27 mouse cellular contexts compared by ENCODE assay signal in the genomic region with DNA sequence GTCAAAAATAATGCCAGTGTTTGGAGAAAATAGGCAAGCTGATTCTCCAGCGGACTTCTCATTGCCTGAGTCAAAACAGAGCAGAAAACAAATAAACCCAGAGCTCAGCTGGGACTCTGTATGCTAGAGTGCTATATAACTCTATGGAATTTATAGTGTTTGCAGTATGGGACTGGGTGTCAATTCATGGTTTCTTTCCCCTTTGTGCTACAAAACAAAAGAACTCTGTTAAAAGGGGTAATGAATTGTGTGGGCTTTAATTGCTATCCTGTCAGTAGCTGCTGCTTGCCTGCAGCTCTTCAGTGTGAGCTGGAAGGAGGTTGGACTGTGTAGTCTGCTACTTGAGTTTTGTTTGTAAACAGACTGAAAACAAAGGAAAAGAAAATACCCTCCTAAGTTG. TPM values are rescaled to one million over a fixed set of nuclear protein-coding genes. Genes with fewer than 3 reads are reported as not detected.
DNase-seq lines count a peak whose midpoint lies in the region; ATAC-seq lines count a peak whose summit lies in the region.
"Had no signal": no experiment of that assay in that cellular context is flagged by ENCODE, and none has a peak within 500 bp of the region (broad histone marks: within the 10 kb centered on the region; RNA-seq: fewer than 3 reads in every experiment).

No protein-coding gene starts in this region.

- H3K4me2 ChIP-seq in hindbrain, embryonic 13.5 days, result no peak overlapping the region
- no peak overlapping the region for H3K4me2 ChIP-seq in hindbrain, embryonic 16.5 days (ENCODE audit: low read length)
- H3K4me2 ChIP-seq in midbrain, embryonic 15.5 days, result no peak overlapping the region
- H3K4me2 ChIP-seq: limb, embryonic 15.5 days; lung, embryonic 14.5 days; stomach, embryonic 15.5 days had no signal

- WGBS in hindbrain, embryonic 13.5 days, result 8% methylated on average over 1 of the region's 1 CpGs
- 22% methylated on average over 1 of the region's 1 CpGs for WGBS in hindbrain, embryonic 16.5 days
- WGBS in midbrain, embryonic 15.5 days, result 61% methylated on average over 1 of the region's 1 CpGs

- DNase-seq in embryo, embryonic 10.5 days (ENCODE audit: low spot score), result peak; percentile 13
- no peak for DNase-seq in embryo, embryonic 10 days (ENCODE audit: low spot score)
- peak; percentile 2 for DNase-seq in forelimb bud, embryonic 11.5 days (ENCODE audit: low read depth, low spot score)
- DNase-seq in thymus, postnatal 4 days, result no peak
- DNase-seq: adrenal gland, adult 8-10 months; cerebellum, adult 8-10 months; cerebellum, postnatal 36 days; gastrocnemius, adult 2 months; heart, postnatal 4 days; kidney, adult 2 months; kidney, postnatal 10 days; lung, embryonic 14.5 days; midbrain, embryonic 14.5 days; thymus, postnatal 25 days had no signal

- H3K9me3 ChIP-seq in hindbrain, embryonic 13.5 days, result no peaks in the 10 kb centered on the region
- no peaks in the 10 kb centered on the region for H3K9me3 ChIP-seq in hindbrain, embryonic 16.5 days (ENCODE audit: control insufficient read depth, low read length)
- no peaks in the 10 kb centered on the region for H3K9me3 ChIP-seq in midbrain, embryonic 15.5 days
- H3K9me3 ChIP-seq: heart, embryonic 10.5 days; limb, embryonic 15.5 days; stomach, embryonic 15.5 days had no signal

- 0 out of 2 replicates have a peak, but pooled peaks have one; percentile 57 for ATAC-seq in hindbrain, embryonic 13.5 days (ENCODE audit: low FRiP score)
- ATAC-seq in hindbrain, embryonic 16.5 days, result no peak
- ATAC-seq in midbrain, embryonic 15.5 days (replicated peaks), result no peak
- ATAC-seq: activated CD4-positive, CD25-positive, alpha-beta regulatory T cell, adult 4 months; inflammation-experienced regulatory T-cells, adult 6 months had no signal

- H3K9ac ChIP-seq in hindbrain, embryonic 13.5 days, result no peak overlapping the region
- no peak overlapping the region for H3K9ac ChIP-seq in hindbrain, embryonic 16.5 days (ENCODE audit: low read depth, low read length)
- H3K9ac ChIP-seq in midbrain, embryonic 15.5 days, result no peak overlapping the region
- H3K9ac ChIP-seq: limb, embryonic 15.5 days; liver, embryonic 14.5 days; lung, embryonic 14.5 days; stomach, embryonic 15.5 days had no signal

- H3K36me3 ChIP-seq in hindbrain, embryonic 13.5 days, result no peaks in the 10 kb centered on the region
- H3K36me3 ChIP-seq in hindbrain, embryonic 16.5 days (ENCODE audit: control insufficient read depth, insufficient read depth, low read length), result no peaks in the 10 kb centered on the region
- H3K36me3 ChIP-seq in midbrain, embryonic 15.5 days (replicated peaks), result no peaks in the 10 kb centered on the region
- H3K36me3 ChIP-seq: heart, embryonic 10.5 days; limb, embryonic 15.5 days; stomach, embryonic 15.5 days had no signal

- H3K27ac ChIP-seq in hindbrain, embryonic 13.5 days, result no peak overlapping the region
- H3K27ac ChIP-seq in hindbrain, embryonic 16.5 days (ENCODE audit: low read depth, low read length), result no peak overlapping the region
- no peak overlapping the region for H3K27ac ChIP-seq in midbrain, embryonic 15.5 days
- H3K27ac ChIP-seq: gastrocnemius, adult 2 months; heart, embryonic 10.5 days; left cerebral cortex, adult 2 months; limb, embryonic 15.5 days; liver, embryonic 14.5 days; stomach, embryonic 15.5 days had no signal

- H3K27me3 ChIP-seq in hindbrain, embryonic 13.5 days, result no peaks in the 10 kb centered on the region
- no peaks in the 10 kb centered on the region for H3K27me3 ChIP-seq in hindbrain, embryonic 16.5 days (replicated peaks; ENCODE audit: control insufficient read depth, insufficient read depth, low read length)
- H3K27me3 ChIP-seq in midbrain, embryonic 15.5 days (replicated peaks), result no peaks in the 10 kb centered on the region
- H3K27me3 ChIP-seq: limb, embryonic 15.5 days; stomach, embryonic 15.5 days had no signal

- H3K4me1 ChIP-seq in hindbrain, embryonic 13.5 days (replicated peaks), result no peaks in the 10 kb centered on the region
- H3K4me1 ChIP-seq in hindbrain, embryonic 16.5 days (ENCODE audit: control insufficient read depth, insufficient read depth, low read depth, low read length), result no peaks in the 10 kb centered on the region
- H3K4me1 ChIP-seq in midbrain, embryonic 15.5 days, result no peaks in the 10 kb centered on the region
- H3K4me1 ChIP-seq: heart, embryonic 10.5 days; limb, embryonic 15.5 days; stomach, embryonic 15.5 days had no signal

- H3K4me3 ChIP-seq in hindbrain, embryonic 13.5 days, result no peak overlapping the region
- no peak overlapping the region for H3K4me3 ChIP-seq in hindbrain, embryonic 16.5 days (ENCODE audit: low read length)
- no peak overlapping the region for H3K4me3 ChIP-seq in midbrain, embryonic 15.5 days
- H3K4me3 ChIP-seq: gastrocnemius, adult 2 months; heart, embryonic 10.5 days; left cerebral cortex, adult 2 months; limb, embryonic 15.5 days; stomach, embryonic 15.5 days had no signal

RNA-seq across cellular contexts. Expression of gene Gm12666, which starts 55.3 kb away (rescaled TPM):
- not detected in 2 replicates for polyA plus RNA-seq in hindbrain, embryonic 13.5 days (2015; fragmentation: Nextera tagmentation; extraction: Ambion mirVana)
- polyA plus RNA-seq in hindbrain, embryonic 16.5 days (2015; fragmentation: Nextera tagmentation; extraction: Ambion mirVana), result not detected in 2 replicates
- polyA plus RNA-seq in midbrain, embryonic 15.5 days (2015; fragmentation: Nextera tagmentation; extraction: Ambion mirVana), result not detected in 2 replicates
- polyA plus RNA-seq: embryonic facial prominence, embryonic 11.5 days; frontal cortex, adult 2 months; heart, embryonic 10.5 days; heart, embryonic 16.5 days; kidney, adult 2 months; limb, embryonic 15.5 days; liver, embryonic 14.5 days; lung, embryonic 14.5 days; midbrain, embryonic 14.5 days; stomach, embryonic 15.5 days had no signal

Comparison
In these comparisons a context has a peak if more than half of its experiments do, and no peak if none do; other contexts are left out.
1. DNase-seq: peak in embryo, embryonic 10.5 days (single experiment) and forelimb bud, embryonic 11.5 days (single experiment); none in embryo, embryonic 10 days (single experiment) and thymus, postnatal 4 days (single experiment).